Mouse (Mus musculus) E14TG2a.4 (cell line): ENCODE results near the gene Unc5b.

Experiments used
- CTCF ChIP-seq: conservative IDR thresholded peaks from 2 replicates; pipeline ENCODE4 v1.5.1; 2014; ENCODE audit warnings: low read length
- NANOG ChIP-seq: IDR thresholded peaks from 2 replicates; pipeline ENCODE4 v1.6.1; 2014; ENCODE audit warnings: borderline replicate concordance, low read length, mixed read lengths
- POU5F1 ChIP-seq: IDR thresholded peaks from 2 replicates; pipeline ENCODE4 v1.6.1; 2014; ENCODE audit warnings: low read length, borderline replicate concordance

DNA sequence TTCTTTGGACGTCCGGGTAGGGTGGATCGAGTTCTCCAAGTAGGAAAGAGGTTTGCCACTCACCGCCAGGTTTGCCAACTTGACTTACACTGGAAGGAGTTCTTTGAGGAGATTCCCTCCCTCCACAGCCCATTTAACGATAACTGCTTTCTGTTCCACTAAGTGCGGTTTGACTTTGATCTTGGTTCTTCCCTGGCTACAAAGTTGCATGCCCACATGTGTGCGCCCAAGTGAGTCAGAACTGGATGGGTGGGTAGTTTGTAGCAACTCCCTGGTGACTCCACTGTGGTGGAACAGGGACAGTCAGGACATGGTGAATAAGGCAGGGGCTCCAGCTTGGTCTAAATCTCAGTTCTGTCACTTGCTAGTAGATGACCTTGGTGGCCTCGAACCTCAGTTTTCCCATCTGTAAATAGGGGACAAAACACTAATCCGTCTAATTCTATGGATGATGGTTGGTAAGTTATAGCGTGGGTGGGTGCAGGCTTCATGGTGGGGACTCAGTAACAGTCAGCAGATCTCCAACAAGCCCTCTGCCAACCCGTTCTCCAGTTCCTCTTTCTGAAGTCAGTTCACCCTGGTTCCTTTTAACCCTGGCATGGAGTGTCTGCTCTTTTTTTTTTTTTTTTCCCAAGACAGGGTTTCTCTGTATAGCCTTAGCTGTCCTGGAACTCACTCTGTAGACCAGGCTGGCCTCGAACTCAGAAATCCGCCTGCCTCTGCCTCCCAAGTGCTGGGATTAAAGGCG, 86.7 kb downstream of the Unc5b start:
- TF ChIP-seq CTCF (no peak), POU5F1 (no peak), NANOG (no peak)
